Mouse (Mus musculus) forebrain, embryonic 10.5 days (tissue): ENCODE results near the gene Dscam. TPM values are rescaled to one million over a fixed set of nuclear protein-coding genes. Genes with fewer than 3 reads are reported as not detected.
A peak's percentile ranks its signal among the peaks of the same experiment; 100 is the strongest.

Experiments
- DNase-seq: peaks from one replicate; pipeline ENCODE4 v3.0.0-alpha.2; 2017; ENCODE audit warnings: low spot score; ENCODE audit errors: extremely low spot score
- H3K27ac ChIP-seq: fragments of 300-500 bp; sonication (generic); 2 replicates; pipeline ENCODE4 v1.5.1; 2016; ENCODE audit warnings: mild to moderate bottlenecking
- H3K27me3 ChIP-seq: fragments of 300-500 bp; sonication (generic); 2 replicates; pipeline ENCODE4 v1.6.1; 2016; ENCODE audit warnings: mild to moderate bottlenecking; ENCODE audit not compliant: poor library complexity, severe bottlenecking
- H3K36me3 ChIP-seq: fragments of 300-500 bp; sonication (generic); replicated peaks from 2 replicates; pipeline ENCODE4 v1.6.1; 2016; ENCODE audit warnings: mild to moderate bottlenecking, moderate library complexity
- H3K4me1 ChIP-seq: fragments of 300-500 bp; sonication (generic); 2 replicates; pipeline ENCODE4 v1.6.1; 2016
- H3K4me3 ChIP-seq: fragments of 300-500 bp; sonication (generic); 2 replicates; pipeline ENCODE4 v1.5.1; 2016; ENCODE audit warnings: mild to moderate bottlenecking, moderate library complexity
- H3K9me3 ChIP-seq: fragments of 300-500 bp; sonication (generic); 2 replicates; pipeline ENCODE4 v1.6.1; 2016; ENCODE audit warnings: mild to moderate bottlenecking, moderate library complexity
- WGBS: fragments of 180-500 bp; shearing (Covaris S2); methylation state at CpG from one replicate; pipeline ENCODE4 v1.1.7; 2016; 5-methylcytosine and 5-hydroxymethylcytosine counted together
- polyA plus RNA-seq: library from polyadenylated mRNA; unstranded; fragments of >200 nt; fragmentation: Nextera tagmentation; extraction: Ambion mirVana; gene quantifications from 2 replicates; pipeline ENCODE4 v1.2.1, GENCODE M21; 2016

The Dscam gene
- polyA plus RNA-seq, 1 experiment from 2014 or later: 0.21 TPM

DNA sequence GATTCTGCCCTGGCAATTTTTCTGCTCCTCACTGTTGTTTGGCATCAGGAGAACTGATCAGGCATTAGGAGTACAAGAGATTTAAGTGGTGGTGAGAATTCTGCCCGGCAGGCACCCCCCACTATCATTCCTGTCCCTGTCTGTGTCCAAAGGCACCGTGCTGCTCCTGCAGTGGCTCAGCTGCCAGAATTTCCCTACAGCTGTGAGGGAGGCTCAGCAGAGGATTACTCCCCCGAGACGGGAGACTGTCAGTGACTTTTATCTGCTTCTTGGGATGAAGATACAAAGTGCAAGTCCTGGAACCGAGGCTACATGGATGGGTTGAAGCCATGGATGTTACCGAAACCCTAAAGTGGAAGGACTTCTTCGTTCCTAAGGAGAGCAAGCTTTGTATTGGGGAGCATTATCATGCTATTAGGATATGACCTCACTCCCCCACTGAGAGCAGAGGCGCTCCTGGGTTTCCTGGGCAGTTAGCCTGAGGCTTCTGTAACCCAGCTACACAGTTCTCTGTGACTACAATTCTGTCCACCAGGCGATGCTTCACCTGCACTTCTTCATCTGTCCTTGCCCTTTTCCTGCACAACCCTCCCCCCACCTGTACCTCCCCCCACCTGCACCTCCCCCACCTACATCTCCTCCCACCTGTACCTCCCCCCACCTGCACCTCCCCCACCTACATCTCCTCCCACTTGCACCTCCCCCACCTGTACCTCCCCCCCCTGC lies 412.8 kb downstream of the Dscam start:
- Histone ChIP-seq H3K27me3 (peaks cover 29% of the 10 kb centered on the region), H3K4me1 (peaks cover 35% of the 10 kb centered on the region), H3K4me3 (0 out of 2 replicates have a peak overlapping the region, but pooled peaks have one; percentile 10), H3K36me3 (no peaks in the 10 kb centered on the region), H3K27ac (no peak overlapping the region), H3K9me3 (no peaks in the 10 kb centered on the region)
- 3% methylated on average over 9 of the region's 9 CpGs for WGBS
- DNase-seq: no peak

DNA sequence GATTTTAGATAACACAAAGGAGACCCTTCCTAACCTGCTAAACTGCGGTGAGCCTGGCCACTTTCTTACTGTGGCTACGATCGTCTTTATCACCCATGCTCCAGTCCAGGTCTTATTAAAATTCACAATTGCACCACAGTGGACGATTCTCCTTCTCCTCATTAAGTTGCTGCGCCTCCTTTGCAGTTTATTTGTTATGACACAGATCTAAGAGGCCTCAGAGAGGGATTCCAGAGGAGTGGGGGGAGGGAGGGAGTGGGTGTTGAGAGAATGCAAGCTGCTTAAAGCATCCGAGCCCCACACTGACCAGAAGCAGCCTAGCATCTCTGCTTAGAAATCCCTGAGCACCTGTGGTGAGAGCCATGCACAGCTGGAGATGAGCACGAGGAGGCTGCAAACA lies 413.6 kb downstream of the Dscam start:
- Histone ChIP-seq H3K9me3 (no peaks in the 10 kb centered on the region), H3K27ac (no peak overlapping the region), H3K4me3 (peak overlapping the region; percentile 10; the same call in 1 of the 2 replicates), H3K27me3 (peaks cover 29% of the 10 kb centered on the region), H3K4me1 (peaks cover 35% of the 10 kb centered on the region), H3K36me3 (no peaks in the 10 kb centered on the region)
- WGBS: 8% methylated on average over 7 of the region's 7 CpGs
- DNase-seq: no peak

DNA sequence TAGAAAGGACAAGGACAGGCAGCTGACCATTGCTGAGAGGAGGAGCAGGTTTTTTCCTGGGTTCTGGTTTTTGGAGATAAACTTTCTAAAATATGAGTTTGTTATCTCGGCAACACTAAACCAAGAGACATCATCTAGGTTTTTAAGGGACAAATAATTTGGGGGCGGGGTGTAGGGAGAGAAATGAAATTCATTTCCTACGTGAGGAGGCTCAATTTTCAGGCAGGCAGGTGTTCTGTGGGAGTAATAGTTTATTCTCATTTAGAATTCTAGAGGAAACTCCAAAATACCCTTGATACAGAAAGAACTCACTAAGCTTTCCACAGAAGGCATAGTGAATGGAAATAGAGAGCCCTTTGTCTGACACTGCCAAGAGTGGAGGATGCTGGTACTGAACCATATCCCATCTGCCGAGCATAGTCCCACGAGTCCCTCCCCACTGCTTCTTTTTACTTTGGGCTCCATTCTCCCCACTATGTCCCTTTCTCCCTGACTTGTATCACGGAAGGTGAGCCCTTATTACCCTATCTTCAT lies 415.5 kb downstream of the Dscam start:
- 79% methylated on average over 6 of the region's 6 CpGs for WGBS
- peaks cover 28% of the 10 kb centered on the region for H3K4me1 ChIP-seq

DNA sequence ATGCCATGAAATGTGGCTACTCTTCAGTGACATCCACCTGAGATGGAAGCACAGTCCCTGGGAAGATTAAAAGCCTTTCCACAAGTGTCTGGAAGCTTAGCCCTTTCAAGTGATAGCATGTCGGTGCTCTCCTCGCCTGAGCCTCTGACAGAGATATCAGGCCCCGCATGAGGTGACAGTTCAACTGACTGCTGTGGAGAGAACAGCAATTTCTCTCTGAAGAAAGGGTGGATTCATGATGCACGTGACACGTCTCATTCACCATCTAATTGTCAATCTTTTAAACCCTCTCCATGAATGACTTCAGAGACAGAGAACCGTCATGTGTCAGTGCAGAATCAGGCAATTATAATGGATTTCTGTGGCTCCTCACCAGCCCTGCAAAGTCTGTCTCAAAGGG lies 416.2 kb downstream of the Dscam start:
- no peak overlapping the region for H3K27ac ChIP-seq
- H3K27me3 ChIP-seq: peaks cover 28% of the 10 kb centered on the region
- no peak overlapping the region for H3K4me3 ChIP-seq
- H3K9me3 ChIP-seq: no peaks in the 10 kb centered on the region
- H3K4me1 ChIP-seq: peaks cover 31% of the 10 kb centered on the region
- H3K36me3 ChIP-seq: no peaks in the 10 kb centered on the region
- no peak for DNase-seq
- 62% methylated on average over 6 of the region's 6 CpGs for WGBS

More for the DNA sequence above, 415.5 kb downstream of the Dscam start:
- Histone ChIP-seq H3K27ac (no peak overlapping the region), H3K4me3 (no peak overlapping the region), H3K36me3 (no peaks in the 10 kb centered on the region), H3K27me3 (peaks cover 29% of the 10 kb centered on the region), H3K9me3 (no peaks in the 10 kb centered on the region)
- DNase-seq: no peak

DNA sequence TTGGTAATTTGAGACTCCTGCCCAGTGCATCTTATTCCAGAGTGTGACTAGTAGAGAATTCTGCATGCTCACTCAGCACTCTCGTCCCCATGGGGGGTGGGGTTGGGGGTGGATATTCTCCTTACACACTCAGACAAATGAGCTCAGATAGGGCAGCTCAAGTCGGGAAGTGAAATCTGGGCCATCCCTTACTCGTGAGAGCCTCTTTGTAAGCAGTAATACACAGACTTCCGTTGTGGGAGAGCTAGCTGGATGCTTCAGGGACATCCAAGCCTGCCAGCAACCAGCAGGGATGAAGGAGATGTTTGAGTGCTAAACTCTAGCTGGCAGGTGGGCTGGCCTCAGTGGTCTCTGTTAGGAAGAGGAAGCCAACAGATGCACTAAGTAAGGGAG lies 416.8 kb downstream of the Dscam start:
- no peak overlapping the region for H3K27ac ChIP-seq
- H3K27me3 ChIP-seq: peaks cover 21% of the 10 kb centered on the region
- H3K4me1 ChIP-seq: peaks cover 27% of the 10 kb centered on the region
- H3K4me3 ChIP-seq: no peak overlapping the region
- H3K9me3 ChIP-seq: no peaks in the 10 kb centered on the region
- H3K36me3 ChIP-seq: no peaks in the 10 kb centered on the region
- no peak for DNase-seq
- WGBS: 40% methylated on average over 4 of the region's 4 CpGs

DNA sequence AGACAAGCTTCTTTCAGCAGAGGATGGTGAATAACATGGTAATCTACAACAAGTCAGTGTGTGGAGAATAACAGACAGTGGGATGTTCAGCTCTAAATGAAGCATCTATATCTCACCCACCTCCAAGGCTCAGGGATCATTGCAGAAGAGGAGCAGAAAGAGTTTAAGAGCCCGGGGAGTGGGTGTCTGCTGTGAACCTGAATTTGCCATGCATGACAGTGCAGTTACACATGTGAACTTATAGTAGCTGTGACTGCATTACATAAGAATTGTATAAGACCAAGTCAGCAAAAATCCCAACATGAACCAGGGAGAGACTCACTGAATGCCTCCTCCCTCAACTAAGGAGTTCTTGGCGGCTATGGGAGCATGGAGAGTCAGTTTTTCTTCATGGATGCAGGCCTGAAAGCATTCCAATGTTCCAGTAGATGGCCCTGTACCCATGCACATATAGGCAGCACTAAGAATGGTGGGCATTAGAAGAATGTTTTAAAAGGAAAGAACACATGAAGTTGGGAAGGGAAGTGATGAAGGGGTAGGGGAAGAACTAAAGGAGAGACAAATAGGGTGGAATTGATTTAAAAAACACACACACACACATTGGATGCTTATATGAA lies 417.3 kb downstream of the Dscam start:
- 78% methylated on average over 2 of the region's 2 CpGs for WGBS
- no peaks in the 10 kb centered on the region for H3K9me3 ChIP-seq
- no peak overlapping the region for H3K27ac ChIP-seq
- no peak overlapping the region for H3K4me3 ChIP-seq
- peaks cover 22% of the 10 kb centered on the region for H3K4me1 ChIP-seq
- no peaks in the 10 kb centered on the region for H3K36me3 ChIP-seq
- no peak for DNase-seq
- H3K27me3 ChIP-seq: peaks cover 16% of the 10 kb centered on the region

DNA sequence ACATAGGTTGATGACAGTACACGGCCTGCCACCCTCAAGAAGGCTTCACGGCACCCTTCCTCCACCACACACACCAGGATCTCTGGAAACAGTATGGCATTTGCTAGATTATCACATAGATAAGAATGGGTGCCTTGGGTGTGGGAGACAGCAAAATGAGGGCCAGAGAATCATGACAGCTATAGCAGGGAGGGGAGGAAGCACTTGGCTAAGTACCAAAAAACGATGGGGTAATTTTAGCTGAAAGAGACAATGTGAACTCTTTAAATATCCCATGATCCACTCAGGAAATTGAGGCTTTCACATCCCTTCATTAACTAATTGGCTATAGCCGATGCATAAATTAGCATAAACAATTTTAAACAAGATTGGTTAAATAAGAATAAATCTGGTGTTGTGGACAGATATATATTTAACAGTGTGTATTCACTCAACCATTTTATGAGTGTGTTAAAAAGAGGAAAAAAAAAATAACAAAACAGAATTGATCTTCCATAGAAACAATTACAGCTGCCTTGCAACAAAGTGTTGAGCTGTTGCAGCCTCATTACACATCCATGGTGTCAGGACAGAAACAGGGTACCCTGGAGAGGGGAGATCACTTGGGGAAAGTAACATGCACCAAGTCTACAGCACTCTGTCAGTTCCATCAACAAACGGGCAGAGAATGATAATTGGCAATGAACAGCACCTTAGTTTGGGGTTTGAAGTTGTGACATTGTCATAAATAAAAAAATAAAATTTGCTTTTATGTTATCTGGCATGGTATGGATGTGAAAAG lies 427.9 kb downstream of the Dscam start:
- Histone ChIP-seq H3K4me3 (no peak overlapping the region), H3K4me1 (no peaks in the 10 kb centered on the region), H3K27me3 (no peaks in the 10 kb centered on the region), H3K36me3 (no peaks in the 10 kb centered on the region), H3K9me3 (no peaks in the 10 kb centered on the region), H3K27ac (no peak overlapping the region)
- no peak for DNase-seq
- WGBS: 88% methylated on average over 5 of the region's 5 CpGs

DNA sequence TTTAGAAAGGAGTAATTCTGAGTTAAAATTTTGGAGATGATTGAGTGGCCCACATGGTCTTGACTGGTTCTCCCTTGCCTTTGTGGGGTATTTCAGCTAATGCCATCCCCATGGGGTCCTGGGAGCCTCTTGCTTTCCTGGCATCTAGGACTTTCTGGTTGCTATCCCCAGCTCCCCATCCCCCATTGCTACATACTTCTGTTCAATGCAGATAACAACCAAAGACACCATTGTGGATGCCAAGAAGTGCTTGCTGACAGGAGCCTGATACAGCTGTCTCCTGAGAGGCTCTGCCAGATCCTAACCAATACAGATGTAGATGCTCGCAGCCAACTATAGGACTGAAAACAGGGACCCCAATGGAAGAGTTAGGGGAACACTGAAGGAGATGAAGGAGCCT lies 429.2 kb downstream of the Dscam start:
- H3K36me3 ChIP-seq: no peaks in the 10 kb centered on the region
- no peaks in the 10 kb centered on the region for H3K9me3 ChIP-seq
- no peak overlapping the region for H3K4me3 ChIP-seq
- no peaks in the 10 kb centered on the region for H3K4me1 ChIP-seq
- no peak overlapping the region for H3K27ac ChIP-seq
- WGBS: 91% methylated on average over 1 of the region's 1 CpGs
- no peak for DNase-seq
- no peaks in the 10 kb centered on the region for H3K27me3 ChIP-seq

DNA sequence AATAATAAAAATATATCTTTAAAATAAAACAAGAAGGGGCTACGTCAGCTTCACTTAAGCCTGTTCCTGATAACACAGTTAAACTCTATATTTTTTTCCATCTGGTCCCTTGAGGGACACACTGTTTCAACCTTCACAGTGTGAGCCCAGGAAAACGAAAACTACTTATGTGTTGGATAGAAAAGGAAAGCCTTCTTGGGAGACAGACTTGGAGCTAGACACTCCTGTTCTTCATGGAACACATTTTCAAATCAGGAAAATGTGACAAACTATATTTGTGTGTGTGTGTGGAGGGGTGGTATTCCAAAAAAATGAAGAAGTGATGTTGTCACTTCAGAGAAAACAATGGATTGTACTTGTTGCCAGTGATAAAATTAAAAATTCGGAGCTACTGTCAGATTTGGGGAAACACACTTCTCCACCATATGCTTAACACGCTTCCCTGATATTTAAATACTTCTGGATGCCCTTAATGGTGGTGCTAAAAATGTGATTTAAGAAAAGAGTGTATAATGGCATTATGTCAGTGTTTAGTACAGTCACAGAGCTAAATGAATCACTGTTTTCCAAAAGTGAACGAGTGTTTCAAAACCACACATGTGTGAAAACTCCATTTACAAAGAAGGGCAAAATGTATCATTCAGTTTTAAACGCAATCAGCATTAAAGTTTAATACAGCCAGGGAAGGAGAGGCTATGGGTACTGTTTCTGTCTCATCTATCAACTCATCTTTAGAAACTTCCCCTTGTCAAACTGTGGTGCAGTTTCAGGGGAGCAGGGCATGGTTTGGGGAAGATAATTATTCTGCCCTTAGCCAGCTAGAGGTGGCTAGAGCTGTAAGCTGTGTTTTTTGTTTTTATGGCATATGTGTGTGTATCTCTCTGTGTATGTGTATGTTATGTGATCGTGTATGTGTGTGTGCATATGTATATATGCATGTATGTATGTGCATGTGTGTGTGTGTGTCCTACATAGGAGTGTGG lies 430.2 kb downstream of the Dscam start:
- no peak overlapping the region for H3K4me3 ChIP-seq
- H3K27ac ChIP-seq: no peak overlapping the region
- no peaks in the 10 kb centered on the region for H3K9me3 ChIP-seq
- H3K4me1 ChIP-seq: no peaks in the 10 kb centered on the region
- DNase-seq: no peak
- no peaks in the 10 kb centered on the region for H3K27me3 ChIP-seq
- WGBS: 86% methylated on average over 7 of the region's 7 CpGs
- no peaks in the 10 kb centered on the region for H3K36me3 ChIP-seq

DNA sequence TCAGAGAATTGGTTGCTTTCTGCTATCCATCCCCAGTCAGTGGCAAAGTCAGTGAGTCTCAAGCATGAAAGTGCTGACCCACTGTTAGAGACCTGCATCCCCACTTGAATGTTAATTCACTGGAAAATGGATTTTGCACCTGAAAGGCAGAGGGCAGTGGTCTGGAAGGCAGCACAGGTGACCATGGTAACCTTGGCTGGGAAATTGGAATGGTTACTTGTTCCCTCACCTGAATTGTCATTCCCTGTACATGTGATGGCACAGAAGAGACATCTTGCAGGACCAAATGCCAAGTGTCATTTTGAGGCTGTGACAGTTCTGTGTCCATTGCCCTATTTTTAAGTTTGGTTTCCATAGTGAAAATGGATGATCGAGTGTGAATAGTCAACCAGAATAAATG lies 434.1 kb downstream of the Dscam start:
- Histone ChIP-seq H3K9me3 (no peaks in the 10 kb centered on the region), H3K4me1 (no peaks in the 10 kb centered on the region), H3K27ac (no peak overlapping the region), H3K27me3 (no peaks in the 10 kb centered on the region), H3K4me3 (no peak overlapping the region), H3K36me3 (no peaks in the 10 kb centered on the region)
- 98% methylated on average over 1 of the region's 1 CpGs for whole genome bisulfite sequencing
- DNase-seq: no peak

DNA sequence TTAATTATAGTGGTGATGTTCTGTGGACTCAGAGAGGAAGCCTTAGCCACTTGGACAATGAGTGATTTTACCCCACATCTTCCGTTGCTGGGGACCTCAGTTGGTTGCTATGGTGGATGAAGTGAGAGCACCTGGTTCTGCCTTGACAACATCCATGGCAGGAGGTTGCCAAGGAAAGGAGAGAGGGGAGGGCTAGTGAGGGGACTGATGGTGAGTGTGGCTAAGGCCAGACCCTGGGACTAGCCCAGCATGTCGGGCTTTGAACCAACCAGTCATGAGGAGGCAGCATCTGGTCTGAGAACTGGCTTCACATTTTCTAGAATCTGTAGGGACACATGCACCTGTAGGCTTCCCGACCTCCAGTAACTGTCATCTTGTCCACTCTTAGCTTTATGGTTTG lies 439.7 kb downstream of the Dscam start:
- peaks cover 5% of the 10 kb centered on the region; the same call in 1 of the 2 replicates for H3K4me1 ChIP-seq
- WGBS: 84% methylated on average over 3 of the region's 3 CpGs
- no peak overlapping the region for H3K27ac ChIP-seq
- no peak overlapping the region for H3K4me3 ChIP-seq
- peaks cover 45% of the 10 kb centered on the region for H3K27me3 ChIP-seq
- no peaks in the 10 kb centered on the region for H3K36me3 ChIP-seq
- no peak for DNase-seq
- H3K9me3 ChIP-seq: no peaks in the 10 kb centered on the region
